Mouse (Mus musculus) embryonic facial prominence, embryonic 13.5 days (tissue): ENCODE results near the gene Crtac1. TPM values are rescaled to one million over a fixed set of nuclear protein-coding genes. Genes with fewer than 3 reads are reported as not detected.

Source experiments
- ATAC-seq: fragments of 200-750 bp; cut with Nextera tagmentation; 2 replicates; pipeline ENCODE4 v1.8.0; 2017; ENCODE audit warnings: low read depth; ENCODE audit not compliant: insufficient number of reproducible peaks, insufficient read depth, low FRiP score, low TSS enrichment
- H3K27ac ChIP-seq: fragments of 300-500 bp; sonication (generic); 2 replicates; pipeline ENCODE4 v1.5.1; 2015; ENCODE audit warnings: moderate library complexity, mild to moderate bottlenecking, inconsistent platforms
- H3K27me3 ChIP-seq: fragments of 300-500 bp; sonication (generic); 2 replicates; pipeline ENCODE4 v1.6.1; 2015; ENCODE audit warnings: mild to moderate bottlenecking, inconsistent platforms
- H3K36me3 ChIP-seq: fragments of 300-500 bp; sonication (generic); 2 replicates; pipeline ENCODE4 v1.6.1; 2015; ENCODE audit warnings: mild to moderate bottlenecking, inconsistent platforms
- H3K4me1 ChIP-seq: fragments of 300-500 bp; sonication (generic); 2 replicates; pipeline ENCODE4 v1.6.1; 2015; ENCODE audit warnings: inconsistent platforms
- H3K4me2 ChIP-seq: fragments of 300-500 bp; sonication (generic); 2 replicates; pipeline ENCODE4 v1.6.1; 2015; ENCODE audit warnings: moderate library complexity, mild to moderate bottlenecking, inconsistent platforms
- H3K4me3 ChIP-seq: fragments of 300-500 bp; sonication (generic); 2 replicates; pipeline ENCODE4 v1.5.1; 2015; ENCODE audit warnings: mild to moderate bottlenecking, inconsistent platforms
- H3K9ac ChIP-seq: fragments of 300-500 bp; sonication (generic); 2 replicates; pipeline ENCODE4 v1.6.1; 2015; ENCODE audit warnings: mild to moderate bottlenecking, inconsistent platforms
- H3K9me3 ChIP-seq: fragments of 300-500 bp; sonication (generic); 2 replicates; pipeline ENCODE4 v1.6.1; 2016; ENCODE audit warnings: inconsistent platforms
- WGBS: fragments of 180-500 bp; shearing (Covaris S2); methylation state at CpG from one replicate; pipeline ENCODE4 v1.1.7; 2015; ENCODE audit warnings: mixed read lengths; 5-methylcytosine and 5-hydroxymethylcytosine counted together
- microRNA-seq: library from miRNA; unstranded; fragments of <30 nt; microRNA quantifications from one replicate; pipeline ENCODE4, GENCODE M21; 2016
- polyA plus RNA-seq: library from polyadenylated mRNA; unstranded; fragments of >200 nt; fragmentation: Nextera tagmentation; extraction: Ambion mirVana; gene quantifications from 2 replicates; pipeline ENCODE4 v1.2.1, GENCODE M21; 2015

Crtac1 gene
- polyA plus RNA-seq, 1 experiment from 2014 or later = 9.9 TPM

- peaks cover 25% of the 10 kb centered on the region for H3K27me3 ChIP-seq
- WGBS = 4% methylated on average over 7 of the region's 23 CpGs
- ATAC-seq = no peak
Measured at GRCm38 (mm10) chr19:42255438-42255783, 176.2 kb downstream of the Crtac1 start.

GRCm38 (mm10) chr19:42249976-42250914, 181.3 kb downstream of the Crtac1 start:
- Histone ChIP-seq H3K9me3 (no peaks in the 10 kb centered on the region), H3K4me2 (no peak overlapping the region), H3K36me3 (no peaks in the 10 kb centered on the region), H3K4me1 (peaks cover 1% of the 10 kb centered on the region), H3K4me3 (no peak overlapping the region), H3K27me3 (peaks cover 16% of the 10 kb centered on the region), H3K9ac (no peak overlapping the region), H3K27ac (no peak overlapping the region)
- ATAC-seq = no peak
- WGBS = 53% methylated on average over 11 of the region's 11 CpGs

More at GRCm38 (mm10) chr19:42255438-42255783, 176.2 kb downstream of the Crtac1 start:
- peak overlapping the region; percentile 41 for H3K4me3 ChIP-seq
- H3K36me3 ChIP-seq = no peaks in the 10 kb centered on the region
- H3K9ac ChIP-seq = no peak overlapping the region
- no peak overlapping the region for H3K27ac ChIP-seq
- H3K9me3 ChIP-seq = no peaks in the 10 kb centered on the region
- peak overlapping the region; percentile 68 for H3K4me2 ChIP-seq
- peaks cover 6% of the 10 kb centered on the region for H3K4me1 ChIP-seq

- H3K27me3 ChIP-seq = no peaks in the 10 kb centered on the region; the same call in 1 of the 2 replicates
- H3K4me2 ChIP-seq = no peak within 1 kb of the TSS
- H3K9me3 ChIP-seq = no peaks in the 10 kb centered on the region
- WGBS = 78% methylated on average over 3 of the region's 3 CpGs
- no peak within 1 kb of the TSS for H3K27ac ChIP-seq
- no peaks in the 10 kb centered on the region for H3K4me1 ChIP-seq
- no peaks in the 10 kb centered on the region for H3K36me3 ChIP-seq
- no peak within 1 kb of the TSS for H3K4me3 ChIP-seq
- H3K9ac ChIP-seq = 0 out of 2 replicates have a peak within 1 kb of the TSS, but pooled peaks have one; percentile 11
- no peak for ATAC-seq
Measured at GRCm38 (mm10) chr19:42247519-42247918, 184.1 kb downstream of the Crtac1 start, which contains the start of gene Golga7b. Gene Golga7b (plus strand): TSS chr19:42247574.

- Histone ChIP-seq H3K36me3 (no peaks in the 10 kb centered on the region), H3K4me2 (no peak overlapping the region), H3K4me3 (no peak overlapping the region), H3K27me3 (no peaks in the 10 kb centered on the region; the same call in 1 of the 2 replicates), H3K4me1 (no peaks in the 10 kb centered on the region), H3K27ac (no peak overlapping the region), H3K9ac (0 out of 2 replicates have a peak overlapping the region, but pooled peaks have one; percentile 11), H3K9me3 (no peaks in the 10 kb centered on the region)
- ATAC-seq = no peak
- 50% methylated on average over 5 of the region's 5 CpGs for WGBS
Measured at GRCm38 (mm10) chr19:42246626-42247025, 185.0 kb downstream of the Crtac1 start.

GRCm38 (mm10) chr19:42243401-42243800, 188.2 kb downstream of the Crtac1 start:
- WGBS = 73% methylated on average over 3 of the region's 3 CpGs
- no peaks in the 10 kb centered on the region; the same call in 1 of the 2 replicates for H3K27me3 ChIP-seq
- no peak overlapping the region for H3K4me2 ChIP-seq
- no peaks in the 10 kb centered on the region for H3K36me3 ChIP-seq
- H3K9me3 ChIP-seq = no peaks in the 10 kb centered on the region
- no peak overlapping the region for H3K4me3 ChIP-seq
- H3K9ac ChIP-seq = no peak overlapping the region
- H3K4me1 ChIP-seq = peaks cover 5% of the 10 kb centered on the region; the same call in 1 of the 2 replicates
- no peak overlapping the region for H3K27ac ChIP-seq
- ATAC-seq = no peak

- Histone ChIP-seq H3K27ac (no peak overlapping the region), H3K9me3 (no peaks in the 10 kb centered on the region), H3K36me3 (no peaks in the 10 kb centered on the region), H3K27me3 (no peaks in the 10 kb centered on the region), H3K9ac (no peak overlapping the region), H3K4me3 (no peak overlapping the region), H3K4me1 (peaks cover 5% of the 10 kb centered on the region; the same call in 1 of the 2 replicates), H3K4me2 (no peak overlapping the region)
- no peak for ATAC-seq
- 41% methylated on average over 8 of the region's 8 CpGs for WGBS
Measured at GRCm38 (mm10) chr19:42240881-42241280, 190.7 kb downstream of the Crtac1 start.

GRCm38 (mm10) chr19:42238341-42238715, 193.3 kb downstream of the Crtac1 start:
- Histone ChIP-seq H3K4me1 (peaks cover 5% of the 10 kb centered on the region; the same call in 1 of the 2 replicates), H3K9ac (no peak overlapping the region), H3K36me3 (no peaks in the 10 kb centered on the region), H3K9me3 (no peaks in the 10 kb centered on the region), H3K4me3 (no peak overlapping the region), H3K4me2 (no peak overlapping the region), H3K27ac (no peak overlapping the region), H3K27me3 (no peaks in the 10 kb centered on the region; the same call in 1 of the 2 replicates)
- no peak for ATAC-seq
- WGBS = 70% methylated on average over 7 of the region's 7 CpGs

GRCm38 (mm10) chr19:42237602-42238340, 193.8 kb downstream of the Crtac1 start:
- WGBS = 18% methylated on average over 4 of the region's 4 CpGs
- no peaks in the 10 kb centered on the region for H3K9me3 ChIP-seq
- no peak for ATAC-seq

More at GRCm38 (mm10) chr19:42237602-42238340, 193.8 kb downstream of the Crtac1 start:
- Histone ChIP-seq H3K27ac (no peak overlapping the region), H3K36me3 (no peaks in the 10 kb centered on the region), H3K27me3 (no peaks in the 10 kb centered on the region; the same call in 1 of the 2 replicates), H3K9ac (no peak overlapping the region), H3K4me1 (peaks cover 5% of the 10 kb centered on the region; the same call in 1 of the 2 replicates), H3K4me2 (no peak overlapping the region), H3K4me3 (no peak overlapping the region)

Small RNA genes within 50 kb of the gene (microRNA-seq; reads per million reads assigned to microRNA genes)
- gene Gm26339 (not detected), gene Mir3085 (0.74 reads per million)

Other genes starting within 250 kb of the Crtac1 start
- 1.4 and 1.7 TPM in 2 replicates for gene Sfrp5, start 229.5 kb downstream of the Crtac1 start, polyA plus RNA-seq
- 1.5 and 1.8 TPM in 2 replicates for gene Golga7b, start 184.2 kb downstream of the Crtac1 start, polyA plus RNA-seq
- 24.5 and 25.3 TPM in 2 replicates for gene R3hcc1l, start 87.0 kb upstream of the Crtac1 start, polyA plus RNA-seq
- gene Loxl4, start 181.0 kb upstream of the Crtac1 start, polyA plus RNA-seq = 1.7 and 2.9 TPM in 2 replicates